Mouse (Mus musculus) lung, postnatal 10 days (tissue): Measurements from ENCODE around the gene Mustn1.
A peak's percentile ranks its signal among the peaks of the same experiment; 100 is the strongest.

ENCODE experiments used
- DNase-seq: peaks from one replicate; pipeline ENCODE4 v3.0.0; 2021

Mustn1 gene

GRCm38 (mm10) chr14:30878958-30879571 lies at the start of gene Mustn1:
Gene Mustn1 (plus strand): TSS chr14:30879200.
- DNase-seq = peak; percentile 90

- no peak for DNase-seq
Measured at GRCm38 (mm10) chr14:30837416-30837996, 41.5 kb upstream of the Mustn1 start.

GRCm38 (mm10) chr14:30843701-30844100 lies 35.3 kb upstream of the Mustn1 start:
- DNase-seq = no peak

GRCm38 (mm10) chr14:30850504-30850903 lies 28.5 kb upstream of the Mustn1 start:
- DNase-seq = no peak

DNA sequence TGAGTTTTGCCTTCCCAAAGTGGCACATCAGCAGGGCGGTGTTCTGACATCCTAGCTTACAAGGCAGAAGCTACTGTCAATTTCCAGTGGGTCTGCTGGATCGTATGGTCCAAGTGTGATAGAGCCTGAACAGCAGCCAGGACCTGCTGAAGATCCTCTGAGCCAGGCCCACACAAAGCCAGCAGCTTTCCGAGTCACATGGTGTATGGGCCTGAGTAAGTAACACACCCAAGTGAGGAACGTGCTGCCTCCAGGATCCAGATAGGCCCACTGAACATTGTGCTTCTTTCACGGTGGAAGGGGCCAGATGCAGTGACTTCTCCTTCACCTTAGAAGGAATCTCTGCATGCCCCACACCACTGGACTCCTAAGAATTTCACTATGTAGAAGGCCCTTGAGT lies 26.7 kb upstream of the Mustn1 start:
- DNase-seq = no peak

GRCm38 (mm10) chr14:30855316-30855715 lies 23.7 kb upstream of the Mustn1 start:
- no peak for DNase-seq

DNA sequence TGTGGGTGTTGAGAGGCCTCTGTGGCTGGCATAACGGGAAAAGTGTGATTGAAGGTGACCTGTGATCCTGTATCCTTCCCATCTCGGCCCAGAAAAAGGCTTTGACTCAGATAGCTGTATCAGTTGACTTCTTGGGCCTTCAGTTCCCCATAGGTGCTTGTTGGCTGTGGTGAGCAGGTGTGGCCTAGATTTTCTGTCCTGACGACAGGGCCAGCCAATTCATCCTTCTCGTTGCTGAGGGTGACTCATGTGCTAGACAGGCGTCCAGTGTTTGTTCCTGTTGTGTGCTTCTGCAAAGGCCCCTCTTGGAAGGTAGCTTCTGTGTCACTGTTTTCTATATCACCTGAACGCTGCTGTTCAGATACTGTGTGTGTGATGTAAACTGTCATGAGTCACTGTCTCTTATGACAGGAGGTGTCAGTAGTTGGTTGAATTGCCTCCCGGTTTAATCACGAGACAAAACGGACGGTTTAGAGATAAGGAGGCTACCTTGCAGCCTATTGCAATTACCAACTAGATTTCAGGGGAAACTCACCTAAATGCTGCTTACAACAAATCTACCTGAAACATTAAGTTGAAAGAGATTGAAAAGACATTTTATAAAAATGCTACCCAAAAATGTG lies 22.0 kb upstream of the Mustn1 start:
- no peak for DNase-seq

GRCm38 (mm10) chr14:30857990-30858389 lies 21.0 kb upstream of the Mustn1 start:
- peak; percentile 43 for DNase-seq

DNA sequence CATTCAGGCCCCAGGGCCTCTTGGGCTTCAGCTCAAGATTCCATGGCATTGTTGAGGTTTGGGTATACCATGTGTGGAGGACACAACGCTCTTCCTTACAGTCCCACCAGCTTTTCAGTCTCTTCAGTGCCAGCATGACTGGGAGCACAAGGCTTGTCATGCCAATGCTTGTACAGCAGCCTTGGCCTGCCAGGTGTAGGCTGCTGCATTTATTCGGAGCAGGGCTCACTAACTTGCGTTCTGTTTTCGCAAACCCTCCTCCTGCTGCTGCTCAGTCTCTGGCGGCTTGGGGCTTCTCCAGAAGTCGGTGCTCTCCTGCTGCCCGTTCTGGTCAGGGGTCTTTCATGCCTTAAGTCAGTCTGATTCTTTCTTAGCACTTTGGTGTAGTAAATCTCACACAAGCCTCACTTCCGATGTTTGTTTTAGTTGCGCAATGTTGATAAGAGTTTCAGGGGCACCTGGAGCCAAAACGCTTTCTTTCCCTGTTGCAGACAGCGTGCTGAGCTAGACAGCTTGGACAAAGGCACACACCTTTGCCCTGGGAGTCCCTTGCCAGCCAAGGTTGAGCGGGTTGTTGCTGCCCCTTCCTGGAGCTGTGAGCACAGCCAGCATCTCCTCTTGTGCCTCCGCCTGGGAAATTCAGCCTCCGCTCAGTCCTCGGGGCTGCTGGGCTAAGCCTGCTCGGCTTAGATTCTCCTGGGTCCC lies 17.4 kb upstream of the Mustn1 start:
- peak; percentile 44 for DNase-seq

- no peak for DNase-seq
Measured at GRCm38 (mm10) chr14:30862368-30862767, 16.6 kb upstream of the Mustn1 start.

DNA sequence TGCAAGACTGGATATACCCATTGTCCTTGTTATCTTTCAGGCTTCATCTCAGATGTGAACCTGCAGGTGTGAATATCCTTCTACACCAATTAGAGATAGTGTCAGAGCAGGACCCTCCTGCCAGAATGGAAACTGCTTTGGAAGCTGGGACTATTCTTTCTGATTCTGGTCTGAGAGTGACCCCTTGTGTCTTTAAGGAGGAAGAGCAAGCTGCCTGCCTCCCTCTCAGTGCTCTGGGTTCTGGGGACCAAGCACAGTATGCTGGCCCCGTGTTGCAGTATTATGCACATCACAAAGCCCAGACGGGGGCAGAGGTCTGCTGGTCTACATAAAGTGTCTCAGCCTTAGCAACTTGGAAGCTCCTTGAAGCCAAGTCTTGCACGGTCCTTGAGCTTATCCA lies 13.7 kb upstream of the Mustn1 start:
- peak; percentile 47 for DNase-seq

- DNase-seq = peak; percentile 93
Measured at GRCm38 (mm10) chr14:30867042-30867441, 12.0 kb upstream of the Mustn1 start.

DNA sequence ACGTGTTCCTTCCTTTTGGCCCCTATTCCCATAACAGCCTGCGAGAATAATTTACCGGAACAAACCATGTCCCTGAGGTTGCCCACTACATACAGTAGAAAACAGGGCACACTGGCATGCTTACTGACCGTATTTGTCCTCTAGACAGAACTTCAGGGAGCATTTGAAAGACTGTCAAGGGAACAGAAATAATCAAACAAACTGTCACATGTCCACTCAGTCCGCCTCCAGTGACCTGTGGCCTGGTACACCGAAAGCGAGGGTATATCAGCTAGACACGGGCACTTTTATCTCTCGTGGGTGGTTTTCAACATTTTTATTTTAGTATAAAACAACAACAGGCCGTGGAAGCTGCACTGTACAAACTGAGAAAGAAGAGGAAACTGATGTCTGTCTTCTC lies 10.2 kb upstream of the Mustn1 start:
- DNase-seq = no peak

GRCm38 (mm10) chr14:30869391-30869801 lies 9.6 kb upstream of the Mustn1 start:
- peak; percentile 63 for DNase-seq

DNA sequence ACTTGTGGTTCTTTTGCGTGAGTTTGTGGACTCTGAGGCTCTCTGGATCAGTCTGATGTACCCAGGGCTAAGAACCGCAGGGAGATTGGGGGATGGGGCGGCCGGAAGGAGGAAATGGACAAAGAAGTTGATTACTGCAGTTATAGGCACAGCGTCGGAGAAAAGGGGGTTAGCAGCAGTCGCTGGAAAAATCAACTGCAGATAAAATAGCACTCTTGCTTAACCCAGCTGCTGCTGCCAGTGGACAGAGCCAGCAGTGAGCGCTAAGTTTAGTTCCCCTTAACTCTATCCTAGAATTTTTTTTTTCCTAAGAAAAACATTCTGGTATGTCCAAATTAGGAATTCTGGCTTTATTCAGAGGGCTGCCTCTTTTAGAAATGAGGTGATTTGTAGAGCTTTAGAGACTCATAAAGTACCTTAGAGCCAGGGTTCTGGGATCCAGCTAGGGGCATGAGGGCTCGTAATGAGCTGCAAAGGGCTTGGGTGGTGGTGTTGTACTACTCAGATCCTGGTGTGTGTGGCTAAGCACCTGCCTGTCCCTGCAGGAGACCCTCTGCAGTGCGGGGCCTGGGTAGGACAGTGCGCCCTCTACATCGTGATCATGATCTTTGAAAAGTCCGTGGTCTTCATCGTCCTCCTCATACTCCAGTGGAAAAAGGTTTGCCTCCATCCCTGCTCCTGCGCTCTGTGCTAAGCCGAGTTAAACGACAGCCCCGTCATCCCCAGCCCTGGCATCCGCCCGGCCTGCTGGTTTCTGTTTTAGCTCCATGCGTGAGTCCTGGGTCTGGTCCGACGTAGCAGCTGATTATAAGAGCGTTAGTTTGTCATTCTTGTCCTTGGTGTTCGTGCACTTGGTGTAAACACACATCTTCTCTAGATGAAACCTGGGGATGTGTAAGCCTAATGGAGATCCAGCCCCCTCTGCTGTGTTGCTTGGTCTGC lies 8.5 kb upstream of the Mustn1 start:
- DNase-seq = peak; percentile 72

DNA sequence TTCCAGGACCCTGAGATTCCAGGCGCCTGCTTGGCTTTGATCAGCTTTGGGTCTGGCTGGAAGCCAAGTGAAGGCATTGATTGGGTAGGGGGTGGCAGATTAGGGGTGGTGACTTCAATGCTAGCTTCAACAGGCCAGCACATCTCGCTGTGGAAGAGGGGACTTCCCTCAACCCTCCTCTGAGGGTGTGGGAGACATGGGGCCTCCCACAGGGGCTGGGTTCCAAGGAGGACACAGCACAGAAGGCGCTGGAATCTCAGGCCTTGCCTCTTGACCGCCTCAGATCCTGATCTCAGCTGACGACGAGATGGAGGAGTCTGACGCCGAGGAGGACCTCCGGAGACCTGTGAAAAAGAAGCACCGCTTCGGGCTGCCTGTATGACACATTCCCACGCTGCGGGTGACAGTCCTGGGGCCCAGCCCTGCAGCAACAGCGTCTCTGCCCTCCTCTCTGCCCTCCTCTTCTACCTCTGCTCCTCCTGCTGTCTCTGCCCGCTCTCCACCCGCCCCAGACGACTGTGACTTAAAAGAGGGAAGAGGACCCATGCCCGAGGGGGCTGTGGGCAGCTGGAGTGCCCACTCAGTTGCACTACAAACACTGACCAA lies 4.8 kb upstream of the Mustn1 start:
- DNase-seq = peak; percentile 74

- DNase-seq = peak; percentile 43
Measured at GRCm38 (mm10) chr14:30875130-30875865, 3.7 kb upstream of the Mustn1 start.

- peak; percentile 45 for DNase-seq
Measured at GRCm38 (mm10) chr14:30875955-30876354, 3.0 kb upstream of the Mustn1 start.

GRCm38 (mm10) chr14:30876451-30876850 lies 2.5 kb upstream of the Mustn1 start:
- peak; percentile 34 for DNase-seq

- DNase-seq = no peak
Measured at GRCm38 (mm10) chr14:30877827-30878226, 1.2 kb upstream of the Mustn1 start.

- DNase-seq = no peak
Measured at GRCm38 (mm10) chr14:30879794-30880193, 794 bp downstream of the Mustn1 start.
